Mouse (Mus musculus) liver, embryonic 14.5 days (tissue): Measurements from ENCODE around the gene Sigirr. TPM values are rescaled to one million over a fixed set of nuclear protein-coding genes. Genes with fewer than 3 reads are reported as not detected.

Source experiments
- ATAC-seq: fragments of 200-750 bp; cut with Nextera tagmentation; 2 replicates; pipeline ENCODE4 v1.8.0; 2017; ENCODE audit warnings: moderate number of reproducible peaks, mild to moderate bottlenecking, moderate library complexity; ENCODE audit not compliant: insufficient read depth
- DNase-seq, 3 experiments: peaks; one replicate each; pipeline ENCODE4 v3.0.0-alpha.2; 2012 to 2013; ENCODE audit warnings: low read depth in 3 of 3, low spot score in 3 of 3
- H3K27ac ChIP-seq: fragments of 300-500 bp; sonication (generic); 2 replicates; pipeline ENCODE4 v1.5.1; 2014; ENCODE audit warnings: moderate library complexity, mild to moderate bottlenecking, control low read depth, inconsistent platforms
- H3K27me3 ChIP-seq: fragments of 300-500 bp; sonication (generic); 2 replicates; pipeline ENCODE4 v1.6.1; 2014; ENCODE audit warnings: mild to moderate bottlenecking, low read length, moderate library complexity; ENCODE audit not compliant: control insufficient read depth, insufficient read depth
- H3K36me3 ChIP-seq: fragments of 300-500 bp; sonication (generic); replicated peaks from 2 replicates; pipeline ENCODE4 v1.6.1; 2014; ENCODE audit warnings: low read depth; ENCODE audit not compliant: control insufficient read depth, insufficient read depth
- H3K4me1 ChIP-seq, 2 experiments: fragments of 200-500 bp in 1 of 2; fragments of 300-500 bp in 1 of 2; sonication (generic) in 1 of 2; replicated peaks; 2 replicates each; pipeline ENCODE4 v1.6.1; 2012 to 2014; ENCODE audit warnings: antibody characterized with exemption in 1 of 2, inconsistent platforms in 1 of 2, low read length in 1 of 2; ENCODE audit not compliant: control insufficient read depth in 2 of 2, insufficient read depth in 2 of 2
- H3K4me2 ChIP-seq: fragments of 300-500 bp; sonication (generic); 2 replicates; pipeline ENCODE4 v1.6.1; 2014; ENCODE audit warnings: low read depth, mild to moderate bottlenecking, control low read depth, moderate library complexity
- H3K4me3 ChIP-seq, 2 experiments: fragments of 200-500 bp in 1 of 2; fragments of 300-500 bp in 1 of 2; sonication (generic) in 1 of 2; 2 replicates each; pipeline ENCODE4 v1.5.1; 2012 to 2014; ENCODE audit warnings: low read depth in 2 of 2, low read length in 2 of 2, mild to moderate bottlenecking in 2 of 2, control low read depth in 1 of 2, inconsistent platforms in 1 of 2, moderate library complexity in 1 of 2; ENCODE audit not compliant: insufficient read depth in 1 of 2
- H3K9ac ChIP-seq: fragments of 300-500 bp; sonication (generic); replicated peaks from 2 replicates; pipeline ENCODE4 v1.6.1; 2014; ENCODE audit warnings: mild to moderate bottlenecking, control low read depth, moderate library complexity
- H3K9me3 ChIP-seq: fragments of 300-500 bp; sonication (generic); 2 replicates; pipeline ENCODE4 v1.6.1; 2016; ENCODE audit warnings: low read length, mixed read lengths; ENCODE audit not compliant: control insufficient read depth
- CTCF ChIP-seq: IDR thresholded peaks from 2 replicates; pipeline ENCODE4 v1.5.1; 2016; ENCODE audit warnings: antibody characterized with exemption, low read depth, control low read depth
- EP300 ChIP-seq: IDR thresholded peaks from 2 replicates; pipeline ENCODE4 v1.6.1; 2016; ENCODE audit warnings: antibody characterized with exemption, low read depth
- WGBS: fragments of 180-500 bp; shearing (Covaris S2); extraction: QIAGEN DNeasy Blood & Tissue Kit; methylation state at CpG from one replicate; pipeline ENCODE4 v1.1.7; 2014; ENCODE audit not compliant: insufficient replicate concordance; 5-methylcytosine and 5-hydroxymethylcytosine counted together
- polyA plus RNA-seq, 2 experiments: library from polyadenylated mRNA; depleted of rRNA in 1 of 2; stranded (reverse) in 1 of 2; unstranded in 1 of 2; fragments of >200 nt; fragmentation: Nextera tagmentation in 1 of 2; extraction: Ambion mirVana in 1 of 2; gene quantifications; 2 replicates each; pipeline versions ENCODE4 v1.2.1 to v1.2.3; 2012 to 2014

The Sigirr gene
- polyA plus RNA-seq, 2 experiments, result 9.8 to 18.4 TPM

- peak; percentile 85 for ATAC-seq
- Histone ChIP-seq H3K27ac (peak overlapping the region; percentile 100), H3K4me2 (peak overlapping the region; percentile 93), H3K9ac (peak overlapping the region; percentile 100), H3K36me3 (peaks cover 24% of the 10 kb centered on the region), H3K4me3 (peak overlapping the region; percentile 93 to 100), H3K4me1 (peaks cover 42 to 57% of the 10 kb centered on the region in 2 experiments), H3K9me3 (no peaks in the 10 kb centered on the region), H3K27me3 (no peaks in the 10 kb centered on the region)
- TF ChIP-seq EP300 (peak; percentile 94), CTCF (no peak)
- DNase-seq, result peak; percentile 94 to 96 (median 95)
- WGBS, result under 1% methylated on average over 59 of the region's 59 CpGs
These were observed 30.9 kb upstream of the Sigirr start for GRCm38 (mm10) chr7:141131024-141131820.

GRCm38 (mm10) chr7:141123517-141123856 is 23.1 kb upstream of the Sigirr start:
- ATAC-seq, result peak; percentile 3
- 2% methylated on average over 15 of the region's 15 CpGs for WGBS
- no peaks in the 10 kb centered on the region for H3K36me3 ChIP-seq

GRCm38 (mm10) chr7:141122689-141123516 is 22.5 kb upstream of the Sigirr start:
- ATAC-seq, result peak; percentile 98
- H3K4me1 ChIP-seq, result peaks cover 62 to 75% of the 10 kb centered on the region in 2 experiments

More at GRCm38 (mm10) chr7:141123517-141123856, 23.1 kb upstream of the Sigirr start:
- Histone ChIP-seq H3K4me2 (peak overlapping the region; percentile 65), H3K27me3 (no peaks in the 10 kb centered on the region), H3K9ac (peak overlapping the region; percentile 78), H3K4me1 (peaks cover 62 to 71% of the 10 kb centered on the region in 2 experiments), H3K4me3 (peak overlapping the region; percentile 70 to 79), H3K27ac (peak overlapping the region; percentile 84), H3K9me3 (no peaks in the 10 kb centered on the region)
- no peak for DNase-seq
- TF ChIP-seq CTCF (no peak), EP300 (no peak)

GRCm38 (mm10) chr7:141122245-141122644 is 21.9 kb upstream of the Sigirr start, which contains the start of gene Ptdss2:
Gene Ptdss2 (plus strand): TSS chr7:141122382.
- peaks cover 61 to 70% of the 10 kb centered on the region in 2 experiments for H3K4me1 ChIP-seq
- no peak for DNase-seq
- WGBS, result 27% methylated on average over 14 of the region's 14 CpGs

More at GRCm38 (mm10) chr7:141122689-141123516, 22.5 kb upstream of the Sigirr start:
- Histone ChIP-seq H3K9ac (peak overlapping the region; percentile 78), H3K9me3 (no peaks in the 10 kb centered on the region), H3K4me2 (peak overlapping the region; percentile 65), H3K4me3 (peak overlapping the region; percentile 70 to 79), H3K36me3 (no peaks in the 10 kb centered on the region), H3K27ac (peak overlapping the region; percentile 84), H3K27me3 (no peaks in the 10 kb centered on the region)
- peak; percentile 99 for DNase-seq
- TF ChIP-seq EP300 (no peak), CTCF (peak; percentile 28; the same call in 1 of the 2 replicates)
- WGBS, result under 1% methylated on average over 29 of the region's 29 CpGs

More at GRCm38 (mm10) chr7:141122245-141122644, 21.9 kb upstream of the Sigirr start, which contains the start of gene Ptdss2:
- Histone ChIP-seq H3K36me3 (no peaks in the 10 kb centered on the region), H3K9me3 (no peaks in the 10 kb centered on the region), H3K4me3 (peak within 1 kb of the TSS; percentile 70 to 79), H3K27ac (peak within 1 kb of the TSS; percentile 84), H3K9ac (peak within 1 kb of the TSS; percentile 78), H3K4me2 (peak within 1 kb of the TSS; percentile 65), H3K27me3 (no peaks in the 10 kb centered on the region)
- no peak for ATAC-seq
- TF ChIP-seq EP300 (no peak), CTCF (no peak)
